Mouse (Mus musculus): ENCODE results near the gene Unkl. TPM values are rescaled to one million over a fixed set of nuclear protein-coding genes. Genes with fewer than 3 reads are reported as not detected.

The Unkl gene
- polyA plus RNA-seq (2012) = 60.5 and 67.9 TPM in 2 replicates

GRCm38 (mm10) chr17:25188150-25189031 lies at the start of gene Unkl:
Unkl (plus strand) TSS chr17:25188397.
- TF ChIP-seq GATA1 (IDR thresholded peaks at IDR 0.05; ENCODE audit: low read length) = no peak

GRCm38 (mm10) chr17:25138803-25139202 lies 49.4 kb upstream of the Unkl start:
- no peak for TF ChIP-seq GATA1 (IDR thresholded peaks at IDR 0.05; ENCODE audit: low read length)

DNA sequence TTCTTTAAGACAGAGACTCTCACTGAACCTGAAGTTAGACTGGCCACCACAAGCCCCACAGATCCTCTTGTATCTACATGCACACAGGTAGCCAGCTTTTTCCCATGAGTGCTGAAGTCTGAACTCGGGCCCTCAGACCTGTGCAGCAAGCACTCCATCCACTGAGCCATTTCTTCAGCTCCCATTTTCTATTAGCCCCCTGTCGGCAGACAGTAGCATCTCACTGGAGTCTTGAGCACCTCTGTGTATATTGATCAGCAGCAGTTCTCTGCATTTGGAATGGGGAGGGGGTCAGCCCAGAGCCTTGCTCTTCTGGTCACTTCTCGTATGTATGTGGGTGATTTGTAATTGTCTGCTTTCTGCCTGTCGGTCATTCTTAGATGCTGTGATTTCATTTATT lies 48.2 kb upstream of the Unkl start:
- no peak for TF ChIP-seq GATA1 (IDR thresholded peaks at IDR 0.05; ENCODE audit: low read length)

DNA sequence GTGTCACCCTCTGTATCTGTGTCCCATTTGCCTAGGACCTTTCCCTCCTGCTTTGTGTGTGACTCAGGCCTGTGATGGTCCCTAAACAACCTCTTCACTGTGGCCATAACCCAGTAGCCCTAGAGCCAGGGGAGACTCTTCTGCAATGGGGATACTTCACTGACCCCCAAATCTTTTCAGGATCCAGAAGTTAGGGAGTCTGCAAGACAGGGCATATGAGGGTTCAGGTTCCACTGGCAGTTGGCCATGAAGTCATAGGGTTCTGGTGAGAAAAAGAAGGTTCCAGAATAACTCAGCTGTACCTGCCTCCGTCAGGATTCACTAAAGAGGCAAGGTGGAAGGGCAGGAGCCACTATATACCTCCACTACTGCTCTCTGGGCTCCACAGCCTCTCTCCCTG lies 26.0 kb upstream of the Unkl start, which contains the start of gene Ccdc154:
Gene Ccdc154 (plus strand): TSS at position 301 of the 400 bp plus-strand sequence.
- no peak for TF ChIP-seq GATA1 (IDR thresholded peaks at IDR 0.05; ENCODE audit: low read length)

- no peak for TF ChIP-seq GATA1 (IDR thresholded peaks at IDR 0.05; ENCODE audit: low read length)
These were observed 24.8 kb upstream of the Unkl start for GRCm38 (mm10) chr17:25163387-25163786.

GRCm38 (mm10) chr17:25164770-25165169 lies 23.4 kb upstream of the Unkl start:
- TF ChIP-seq GATA1 (IDR thresholded peaks at IDR 0.05; ENCODE audit: low read length) = no peak

DNA sequence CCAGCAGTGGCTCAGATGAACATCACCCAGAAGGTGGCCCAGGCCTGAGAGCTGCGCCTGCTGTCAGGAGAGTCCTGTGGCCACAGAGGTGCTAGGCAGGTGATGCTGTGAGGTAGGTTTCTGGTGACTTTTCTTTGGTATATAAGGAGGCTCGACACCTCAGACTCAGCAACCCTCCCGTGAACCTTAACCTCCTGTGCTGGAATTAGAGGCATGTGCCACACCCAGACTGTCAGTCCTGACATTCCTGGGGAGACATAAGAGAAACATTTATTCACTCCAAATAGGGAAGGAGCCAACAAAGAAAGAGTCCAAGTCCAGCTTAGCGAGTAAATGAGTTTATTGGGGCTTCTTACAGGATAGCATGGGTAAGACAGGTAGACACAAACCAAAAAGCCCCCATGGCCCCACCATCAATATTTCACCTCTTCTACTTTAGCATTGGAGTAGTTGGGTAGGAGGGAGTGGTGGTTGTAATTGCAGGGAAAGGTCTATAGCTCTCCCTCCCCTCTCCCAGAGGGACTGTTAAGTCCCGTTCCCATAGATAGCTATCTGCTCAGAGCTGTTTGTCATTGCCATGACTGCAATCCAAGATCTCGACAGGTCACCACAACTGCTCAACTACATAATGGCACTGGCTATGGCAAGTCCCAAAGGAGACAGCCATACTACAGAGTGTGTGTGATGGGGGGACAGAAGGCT lies 22.1 kb upstream of the Unkl start:
- no peak for TF ChIP-seq GATA1 (IDR thresholded peaks at IDR 0.05; ENCODE audit: low read length)

GRCm38 (mm10) chr17:25169706-25170105 lies 18.5 kb upstream of the Unkl start:
- no peak for TF ChIP-seq GATA1 (IDR thresholded peaks at IDR 0.05; ENCODE audit: low read length)

- no peak for TF ChIP-seq GATA1 (IDR thresholded peaks at IDR 0.05; ENCODE audit: low read length)
These were observed 15.6 kb upstream of the Unkl start for GRCm38 (mm10) chr17:25172558-25172957.

- TF ChIP-seq GATA1 (IDR thresholded peaks at IDR 0.05; ENCODE audit: low read length) = no peak
These were observed 12.8 kb upstream of the Unkl start, which contains the start of gene Gm38655 for GRCm38 (mm10) chr17:25175411-25175810. Gm38655 (minus strand) TSS chr17:25175471.

DNA sequence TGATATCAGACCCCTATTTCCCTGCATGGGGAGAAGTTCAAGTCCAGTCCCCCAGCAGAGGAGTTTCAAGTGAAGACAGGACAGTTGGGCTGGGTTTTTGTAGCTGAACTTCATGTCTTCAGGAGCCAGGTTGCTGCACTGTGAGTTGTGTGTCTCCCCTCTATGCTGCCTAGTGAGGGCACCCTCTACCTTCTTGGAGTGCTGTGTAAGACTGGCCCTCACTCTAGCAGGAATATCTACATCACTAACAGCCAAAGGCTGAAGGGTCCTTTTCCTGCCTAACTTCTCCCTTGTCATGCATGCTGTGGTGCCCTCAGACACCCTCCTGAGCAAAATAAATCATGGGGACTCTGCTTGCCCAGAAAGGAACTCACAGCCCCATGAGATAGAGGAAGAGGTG lies 5.0 kb upstream of the Unkl start:
- no peak for TF ChIP-seq GATA1 (IDR thresholded peaks at IDR 0.05; ENCODE audit: low read length)

DNA sequence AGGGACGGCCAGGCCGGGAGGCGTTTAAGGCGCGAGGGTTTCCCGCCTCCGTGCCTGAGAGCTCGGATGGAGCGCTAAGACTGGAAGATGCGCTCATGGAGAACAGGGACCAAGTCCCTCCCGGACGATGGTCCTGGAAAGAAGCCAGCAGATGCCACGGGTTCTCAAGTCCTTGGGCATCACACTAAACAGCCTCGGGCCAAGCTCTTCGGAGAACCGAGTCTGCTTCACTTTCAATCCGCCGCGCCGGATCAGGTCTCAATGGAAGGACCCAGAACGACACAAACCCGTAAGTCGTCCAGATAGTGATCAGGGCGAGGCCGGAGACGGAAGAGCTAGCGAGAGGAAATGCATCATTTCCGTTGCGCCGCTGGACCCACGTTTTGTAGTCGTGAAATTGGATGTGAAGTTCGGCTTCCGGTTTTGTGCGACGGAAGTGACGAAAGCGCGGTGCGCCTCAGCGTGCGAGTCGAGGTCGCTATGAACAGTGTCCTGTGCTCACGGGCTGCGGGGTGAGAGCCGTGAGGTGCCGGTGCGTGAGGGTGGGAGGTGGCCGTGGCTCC lies 4.0 kb upstream of the Unkl start, which contains the start of gene BC003965:
Gene BC003965 (plus strand): TSS at position 426 of the 563 bp plus-strand sequence.
- peak; percentile 20 for TF ChIP-seq GATA1 (IDR thresholded peaks at IDR 0.05; ENCODE audit: low read length)

DNA sequence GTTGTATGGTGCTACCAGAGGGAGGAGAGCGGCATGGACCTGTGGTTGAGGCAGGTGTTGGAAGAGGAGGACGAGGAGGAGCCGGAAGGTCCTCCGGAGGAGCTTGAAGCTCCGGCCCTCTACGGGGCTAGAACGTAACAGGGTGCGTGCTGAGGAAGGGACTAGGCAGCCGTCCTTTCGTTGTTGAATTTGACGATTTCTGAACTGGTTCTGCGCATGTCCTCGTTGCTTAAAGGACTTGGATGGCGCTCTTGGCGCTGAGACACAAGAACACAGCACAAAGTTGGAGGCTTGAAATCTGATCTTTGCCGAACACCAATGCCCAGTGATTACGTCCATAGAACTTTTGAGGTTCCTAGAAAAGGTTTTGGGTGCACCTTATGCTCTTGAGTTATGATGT lies 3.2 kb upstream of the Unkl start:
- TF ChIP-seq GATA1 (IDR thresholded peaks at IDR 0.05; ENCODE audit: low read length) = no peak

- TF ChIP-seq GATA1 (IDR thresholded peaks at IDR 0.05; ENCODE audit: low read length) = no peak
These were observed 430 bp upstream of the Unkl start for GRCm38 (mm10) chr17:25187784-25188149.

DNA sequence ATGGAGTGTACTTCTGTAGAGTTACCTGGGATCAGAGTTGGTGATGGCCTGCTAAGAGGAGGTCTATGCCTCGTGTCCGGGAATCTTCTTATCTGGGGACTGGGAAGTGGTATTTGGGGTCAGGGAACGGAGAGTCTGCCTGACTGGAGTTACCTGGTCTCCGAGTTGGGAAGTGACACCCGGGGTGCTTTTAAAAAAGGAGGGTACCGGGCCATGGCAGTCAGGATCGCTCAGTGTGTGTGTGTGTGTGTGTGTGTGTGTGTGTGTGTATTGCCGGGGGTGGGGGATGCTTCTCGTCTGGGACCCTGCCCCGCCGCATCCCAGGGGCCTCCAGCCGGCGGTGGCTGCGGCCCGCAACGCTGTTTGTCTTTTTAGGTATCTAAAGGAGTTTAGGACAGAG lies 894 bp downstream of the Unkl start:
- no peak for TF ChIP-seq GATA1 (IDR thresholded peaks at IDR 0.05; ENCODE audit: low read length)

DNA sequence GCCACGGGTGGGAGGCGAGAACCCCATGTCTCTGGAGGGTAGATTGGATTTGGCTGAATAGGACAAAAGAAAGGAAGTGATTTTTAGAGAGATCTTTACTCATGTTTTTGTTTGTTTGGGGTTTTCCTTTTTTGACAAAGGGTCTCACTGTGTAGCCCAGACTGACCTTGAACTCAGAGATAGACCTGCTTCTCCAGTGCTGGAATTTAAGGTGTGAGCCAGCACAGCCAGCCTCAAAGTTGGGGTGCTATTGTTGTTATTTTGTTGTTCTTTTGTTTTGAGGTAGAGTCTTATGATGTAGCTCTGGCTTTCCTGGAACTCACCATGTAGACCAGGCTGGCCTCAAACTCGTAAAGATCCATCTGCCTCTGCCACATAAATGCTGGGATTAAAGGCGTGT lies 14.2 kb downstream of the Unkl start:
- TF ChIP-seq GATA1 (IDR thresholded peaks at IDR 0.05; ENCODE audit: low read length) = no peak

All from G1E-ER4 (cell line).